Mouse (Mus musculus) forebrain, embryonic 15.5 days (tissue): ENCODE measurements around the gene Rrp12. TPM values are rescaled to one million over a fixed set of nuclear protein-coding genes. Genes with fewer than 3 reads are reported as not detected.
"Not testable (repeated sequence)": the region's sequence is repeated elsewhere in the genome, so short reads cannot be mapped to it uniquely, and the experiment has no call there.

Source experiments
- ATAC-seq: fragments of 200-750 bp; cut with Nextera tagmentation; replicated peaks from 2 replicates; pipeline ENCODE4 v1.8.0; 2017; ENCODE audit warnings: mild to moderate bottlenecking, moderate TSS enrichment, moderate library complexity
- H3K27ac ChIP-seq: fragments of 300-500 bp; sonication (generic); replicated peaks from 2 replicates; pipeline ENCODE4 v1.5.1; 2015; ENCODE audit warnings: mild to moderate bottlenecking, inconsistent platforms
- H3K27me3 ChIP-seq: fragments of 300-500 bp; sonication (generic); 2 replicates; pipeline ENCODE4 v1.6.1; 2015; ENCODE audit warnings: inconsistent platforms
- H3K36me3 ChIP-seq: fragments of 300-500 bp; sonication (generic); 2 replicates; pipeline ENCODE4 v1.6.1; 2015; ENCODE audit warnings: mild to moderate bottlenecking, inconsistent platforms
- H3K4me1 ChIP-seq: fragments of 300-500 bp; sonication (generic); 2 replicates; pipeline ENCODE4 v1.6.1; 2015; ENCODE audit warnings: inconsistent platforms
- H3K4me2 ChIP-seq: fragments of 300-500 bp; sonication (generic); replicated peaks from 2 replicates; pipeline ENCODE4 v1.6.1; 2015; ENCODE audit warnings: mild to moderate bottlenecking, inconsistent platforms
- H3K4me3 ChIP-seq: fragments of 300-500 bp; sonication (generic); 2 replicates; pipeline ENCODE4 v1.5.1; 2015; ENCODE audit warnings: mild to moderate bottlenecking, inconsistent platforms
- H3K9ac ChIP-seq: fragments of 300-500 bp; sonication (generic); replicated peaks from 2 replicates; pipeline ENCODE4 v1.6.1; 2015; ENCODE audit warnings: mild to moderate bottlenecking, inconsistent platforms
- H3K9me3 ChIP-seq: fragments of 300-500 bp; sonication (generic); 2 replicates; pipeline ENCODE4 v1.6.1; 2016; ENCODE audit warnings: inconsistent platforms
- WGBS: fragments of 180-500 bp; shearing (Covaris S2); methylation state at CpG from one replicate; pipeline ENCODE4 v1.1.7; 2015; ENCODE audit warnings: mixed read lengths; 5-methylcytosine and 5-hydroxymethylcytosine counted together
- polyA plus RNA-seq: library from polyadenylated mRNA; unstranded; fragments of >200 nt; fragmentation: Nextera tagmentation; extraction: Ambion mirVana; gene quantifications from 2 replicates; pipeline ENCODE4 v1.2.1, GENCODE M21; 2015

Rrp12 gene
- polyA plus RNA-seq, 1 experiment from 2014 or later: 17.3 TPM

GRCm38 (mm10) chr19:41900495-41901090 lies 4.6 kb upstream of the Rrp12 start:
- no peak for ATAC-seq
- H3K9me3 ChIP-seq: no peaks in the 10 kb centered on the region
- no peak overlapping the region for H3K27ac ChIP-seq
- H3K27me3 ChIP-seq: no peaks in the 10 kb centered on the region
- H3K4me2 ChIP-seq: no peak overlapping the region
- 90% methylated on average over 8 of the region's 8 CpGs for WGBS
- peaks cover 5% of the 10 kb centered on the region for H3K4me1 ChIP-seq
- no peak overlapping the region for H3K9ac ChIP-seq
- H3K36me3 ChIP-seq: no peaks in the 10 kb centered on the region
- H3K4me3 ChIP-seq: no peak overlapping the region

GRCm38 (mm10) chr19:41898860-41899259 lies 2.9 kb upstream of the Rrp12 start:
- Histone ChIP-seq H3K9me3 (no peaks in the 10 kb centered on the region), H3K36me3 (no peaks in the 10 kb centered on the region), H3K4me2 (no peak overlapping the region), H3K27me3 (no peaks in the 10 kb centered on the region), H3K4me3 (no peak overlapping the region), H3K27ac (no peak overlapping the region), H3K4me1 (peaks cover 17% of the 10 kb centered on the region), H3K9ac (no peak overlapping the region)
- WGBS: 44% methylated on average over 4 of the region's 4 CpGs
- ATAC-seq: no peak

- Histone ChIP-seq H3K4me3 (peak overlapping the region; percentile 62), H3K9me3 (no peaks in the 10 kb centered on the region), H3K9ac (peak overlapping the region; percentile 54), H3K27ac (no peak overlapping the region), H3K36me3 (0 out of 2 replicates have a peak, but pooled peaks cover 4% of the 10 kb centered on the region), H3K27me3 (no peaks in the 10 kb centered on the region), H3K4me1 (peaks cover 17% of the 10 kb centered on the region), H3K4me2 (peak overlapping the region; percentile 80)
- 15% methylated on average over 18 of the region's 18 CpGs for WGBS
- peak; percentile 38 for ATAC-seq
Measured at GRCm38 (mm10) chr19:41896319-41896711, 342 bp upstream of the Rrp12 start.

- H3K27me3 ChIP-seq: no peaks in the 10 kb centered on the region
- H3K4me3 ChIP-seq: peak overlapping the region; percentile 62
- no peak for ATAC-seq
- no peak overlapping the region for H3K27ac ChIP-seq
- H3K4me2 ChIP-seq: peak overlapping the region; percentile 80
- H3K9ac ChIP-seq: peak overlapping the region; percentile 54
- 53% methylated on average over 7 of the region's 7 CpGs for WGBS
- H3K4me1 ChIP-seq: peaks cover 17% of the 10 kb centered on the region
- no peaks in the 10 kb centered on the region for H3K9me3 ChIP-seq
- H3K36me3 ChIP-seq: peaks cover 9% of the 10 kb centered on the region
Measured at GRCm38 (mm10) chr19:41894959-41895358, 1.0 kb downstream of the Rrp12 start.

GRCm38 (mm10) chr19:41888191-41888590 lies 7.8 kb downstream of the Rrp12 start:
- no peak for ATAC-seq
- Histone ChIP-seq H3K4me1 (no peaks in the 10 kb centered on the region), H3K4me3 (no peak overlapping the region), H3K9ac (no peak overlapping the region), H3K4me2 (no peak overlapping the region), H3K36me3 (peaks cover 70% of the 10 kb centered on the region), H3K27ac (no peak overlapping the region), H3K27me3 (no peaks in the 10 kb centered on the region), H3K9me3 (no peaks in the 10 kb centered on the region)

- peaks cover 71% of the 10 kb centered on the region for H3K36me3 ChIP-seq
- no peak overlapping the region for H3K9ac ChIP-seq
- no peak overlapping the region for H3K27ac ChIP-seq
- H3K4me2 ChIP-seq: no peak overlapping the region
- H3K27me3 ChIP-seq: no peaks in the 10 kb centered on the region
- no peak for ATAC-seq
- no peak overlapping the region for H3K4me3 ChIP-seq
- WGBS: 94% methylated on average over 9 of the region's 9 CpGs
- no peaks in the 10 kb centered on the region for H3K9me3 ChIP-seq
- no peaks in the 10 kb centered on the region for H3K4me1 ChIP-seq
Measured at GRCm38 (mm10) chr19:41883882-41884281, 12.1 kb downstream of the Rrp12 start.

GRCm38 (mm10) chr19:41881842-41882241 lies 14.1 kb downstream of the Rrp12 start:
- H3K4me3 ChIP-seq: no peak overlapping the region
- ATAC-seq: no peak
- H3K9me3 ChIP-seq: no peaks in the 10 kb centered on the region
- H3K27me3 ChIP-seq: no peaks in the 10 kb centered on the region
- H3K27ac ChIP-seq: no peak overlapping the region
- WGBS: 91% methylated on average over 4 of the region's 4 CpGs
- no peaks in the 10 kb centered on the region for H3K4me1 ChIP-seq
- H3K4me2 ChIP-seq: no peak overlapping the region
- H3K36me3 ChIP-seq: peaks cover 64% of the 10 kb centered on the region
- no peak overlapping the region for H3K9ac ChIP-seq

GRCm38 (mm10) chr19:41874356-41874755 lies 21.6 kb downstream of the Rrp12 start:
- Histone ChIP-seq H3K27ac (no peak overlapping the region), H3K9ac (no peak overlapping the region), H3K9me3 (no peaks in the 10 kb centered on the region), H3K27me3 (no peaks in the 10 kb centered on the region), H3K36me3 (peaks cover 53% of the 10 kb centered on the region), H3K4me3 (no peak overlapping the region), H3K4me1 (no peaks in the 10 kb centered on the region), H3K4me2 (no peak overlapping the region)
- no peak for ATAC-seq
- 95% methylated on average over 14 of the region's 14 CpGs for WGBS

- Histone ChIP-seq H3K4me2 (no peak overlapping the region), H3K27me3 (no peaks in the 10 kb centered on the region), H3K9ac (no peak overlapping the region), H3K27ac (no peak overlapping the region), H3K36me3 (peaks cover 61% of the 10 kb centered on the region), H3K4me1 (no peaks in the 10 kb centered on the region), H3K9me3 (no peaks in the 10 kb centered on the region), H3K4me3 (no peak overlapping the region)
- no peak for ATAC-seq
- 98% methylated on average over 2 of the region's 2 CpGs for WGBS
Measured at GRCm38 (mm10) chr19:41872285-41872684, 23.7 kb downstream of the Rrp12 start.

GRCm38 (mm10) chr19:41869946-41870345 lies 26.0 kb downstream of the Rrp12 start:
- H3K4me3 ChIP-seq, H3K27me3 ChIP-seq, ATAC-seq, H3K4me2 ChIP-seq, H3K9ac ChIP-seq, H3K27ac ChIP-seq, H3K4me1 ChIP-seq, H3K9me3 ChIP-seq: not testable (repeated sequence)
- 74% methylated on average over 5 of the region's 5 CpGs for WGBS
- H3K36me3 ChIP-seq: peaks cover 54% of the 10 kb centered on the region

- Histone ChIP-seq H3K4me2 (no peak overlapping the region), H3K27ac (no peak overlapping the region), H3K4me1 (no peaks in the 10 kb centered on the region), H3K4me3 (no peak overlapping the region), H3K9me3 (no peaks in the 10 kb centered on the region), H3K36me3 (peaks cover 56% of the 10 kb centered on the region), H3K9ac (no peak overlapping the region), H3K27me3 (no peaks in the 10 kb centered on the region)
- no peak for ATAC-seq
- 94% methylated on average over 5 of the region's 5 CpGs for WGBS
Measured at GRCm38 (mm10) chr19:41869296-41869695, 26.7 kb downstream of the Rrp12 start.

GRCm38 (mm10) chr19:41866707-41867106 lies 29.3 kb downstream of the Rrp12 start:
- ATAC-seq: no peak
- Histone ChIP-seq H3K4me1 (no peaks in the 10 kb centered on the region), H3K9ac (no peak overlapping the region), H3K9me3 (no peaks in the 10 kb centered on the region), H3K27me3 (no peaks in the 10 kb centered on the region), H3K4me3 (no peak overlapping the region), H3K27ac (no peak overlapping the region), H3K36me3 (peaks cover 66% of the 10 kb centered on the region), H3K4me2 (no peak overlapping the region)
- 84% methylated on average over 8 of the region's 8 CpGs for WGBS

- H3K36me3 ChIP-seq: peaks cover 12% of the 10 kb centered on the region; the same call in 1 of the 2 replicates
- H3K9ac ChIP-seq: no peak overlapping the region
- H3K4me1 ChIP-seq: no peaks in the 10 kb centered on the region
- H3K4me2 ChIP-seq: no peak overlapping the region
- no peak for ATAC-seq
- no peaks in the 10 kb centered on the region for H3K9me3 ChIP-seq
- no peak overlapping the region for H3K27ac ChIP-seq
- H3K27me3 ChIP-seq: no peaks in the 10 kb centered on the region
- WGBS: 84% methylated on average over 3 of the region's 3 CpGs
- H3K4me3 ChIP-seq: no peak overlapping the region
Measured at GRCm38 (mm10) chr19:41857816-41858310, 38.1 kb downstream of the Rrp12 start.
